Mouse (Mus musculus): ENCODE measurements around the gene Spp1. TPM values are rescaled to one million over a fixed set of nuclear protein-coding genes. Genes with fewer than 3 reads are reported as not detected.

Gene Spp1
- 10 to 100 TPM; 10.1 to 12.9 TPM for total RNA-seq (2021)
- long read RNA-seq, experiment 1, transcript Spp1-201 (7 exons, 1,410 nt) = major isoform, 27 of 29 reads
- long read RNA-seq, experiment 1, partial matches to known transcripts = 1 of 29 reads
- long read RNA-seq, experiment 1, other reads (novel, unspliced or antisense) = 1 of 29 reads
- long read RNA-seq, experiment 2, transcript Spp1-201 (7 exons, 1,410 nt) = major isoform, 14 of 14 reads
- long read RNA-seq, experiment 2, partial matches to known transcripts = 0 of 14 reads
- long read RNA-seq, experiment 2, other reads (novel, unspliced or antisense) = 0 of 14 reads

- intact Hi-C loops (cut with DNase I) = loop anchor here (5.0 kb wide), 1 partner anchor 218 kb away; no protein-coding TSS in a partner anchor
- TF ChIP-seq CTCF (IDR thresholded peaks at IDR 0.05) = no peak
- Histone ChIP-seq H3K27ac (no peak within 1 kb of the TSS), H3K4me3 (no peak within 1 kb of the TSS)
- no peak for DNase-seq (ENCODE audit: extremely low spot score in 1 of 2, low spot score in 2 of 2)
These were observed at the start of gene Spp1 for GRCm38 (mm10) chr5:104434835-104435301. Spp1 (plus strand) TSS chr5:104435118.

DNA sequence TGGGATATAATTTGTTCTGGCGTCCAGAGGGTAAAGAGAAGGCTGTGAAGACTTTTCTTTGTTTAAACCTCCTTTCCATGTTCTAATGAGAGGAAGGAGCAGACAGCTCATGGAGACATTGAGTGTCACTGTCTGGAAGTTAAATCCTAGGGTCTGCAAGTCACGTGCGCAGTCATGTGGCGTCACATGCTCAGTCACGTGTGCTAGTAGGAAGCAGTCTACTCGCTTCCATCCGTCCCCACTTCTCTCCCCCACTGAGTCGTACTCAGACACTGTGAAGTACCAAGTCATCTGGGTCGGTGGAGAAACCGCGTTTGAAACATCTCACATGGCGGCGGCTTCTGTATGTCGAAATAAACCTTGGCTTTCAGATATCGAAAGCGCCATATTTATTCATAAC is 49.4 kb upstream of the Spp1 start:
- TF ChIP-seq CTCF (IDR thresholded peaks at IDR 0.05) = no peak
- intact Hi-C loops (cut with DNase I) = no loop called here
- no peak overlapping the region for H3K4me3 ChIP-seq
- DNase-seq (ENCODE audit: extremely low spot score in 1 of 2, low spot score in 2 of 2) = no peak
- no peak overlapping the region for H3K27ac ChIP-seq

- intact Hi-C loops (cut with DNase I) = no loop called here
- no peak for TF ChIP-seq CTCF (IDR thresholded peaks at IDR 0.05)
- Histone ChIP-seq H3K4me3 (no peak overlapping the region), H3K27ac (no peak overlapping the region)
- no peak for DNase-seq (ENCODE audit: extremely low spot score in 1 of 2, low spot score in 2 of 2)
These were observed 48.0 kb upstream of the Spp1 start for GRCm38 (mm10) chr5:104386908-104387307.

DNA sequence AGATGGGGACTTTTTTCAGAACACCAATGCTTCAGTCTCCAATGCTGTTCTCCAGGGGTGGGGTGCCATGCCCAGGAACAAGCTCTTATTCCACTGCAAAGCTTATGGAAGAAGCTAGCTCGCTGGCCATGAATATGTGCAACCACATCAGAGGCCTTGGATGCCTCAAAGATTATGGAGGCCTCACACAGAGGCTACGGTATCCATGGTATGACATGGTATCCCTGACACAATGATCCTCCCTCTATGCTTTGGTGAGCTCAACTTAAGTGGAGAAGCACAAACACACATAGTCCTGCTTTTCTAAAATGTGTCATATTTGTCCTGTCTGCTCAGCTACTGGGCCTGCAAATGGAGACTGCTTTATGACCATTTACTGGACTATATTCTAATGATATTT is 44.0 kb upstream of the Spp1 start:
- no peak overlapping the region for H3K27ac ChIP-seq
- no peak for TF ChIP-seq CTCF (IDR thresholded peaks at IDR 0.05)
- no peak overlapping the region for H3K4me3 ChIP-seq
- intact Hi-C loops (cut with DNase I) = no loop called here
- no peak for DNase-seq (ENCODE audit: extremely low spot score in 1 of 2, low spot score in 2 of 2)

GRCm38 (mm10) chr5:104392784-104393183 is 42.1 kb upstream of the Spp1 start:
- H3K27ac ChIP-seq = no peak overlapping the region
- no peak overlapping the region for H3K4me3 ChIP-seq
- no peak for DNase-seq (ENCODE audit: extremely low spot score in 1 of 2, low spot score in 2 of 2)
- intact Hi-C loops (cut with DNase I) = no loop called here
- no peak for TF ChIP-seq CTCF (IDR thresholded peaks at IDR 0.05)

DNA sequence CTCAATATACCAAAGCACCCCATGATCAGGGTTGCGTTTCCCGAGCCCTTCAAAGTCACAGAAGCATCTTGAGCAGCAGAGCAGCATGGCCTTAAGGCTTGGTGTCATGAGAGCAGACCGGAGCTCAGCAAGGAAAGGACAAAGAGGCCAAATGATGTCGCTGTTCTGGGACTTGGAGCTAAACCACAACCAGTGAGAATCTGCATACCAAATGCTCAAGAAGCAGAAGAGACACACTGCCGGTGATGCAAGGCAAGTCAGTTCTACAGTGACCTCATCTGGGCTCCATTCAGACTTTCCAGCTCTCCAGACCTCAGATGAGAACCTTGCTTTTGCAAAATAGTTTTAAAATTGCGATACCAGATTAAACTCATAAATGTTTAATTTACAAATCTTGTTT is 38.6 kb upstream of the Spp1 start:
- no peak for TF ChIP-seq CTCF (IDR thresholded peaks at IDR 0.05)
- intact Hi-C loops (cut with DNase I) = no loop called here
- no peak overlapping the region for H3K27ac ChIP-seq
- H3K4me3 ChIP-seq = no peak overlapping the region
- no peak for DNase-seq (ENCODE audit: extremely low spot score in 1 of 2, low spot score in 2 of 2)

DNA sequence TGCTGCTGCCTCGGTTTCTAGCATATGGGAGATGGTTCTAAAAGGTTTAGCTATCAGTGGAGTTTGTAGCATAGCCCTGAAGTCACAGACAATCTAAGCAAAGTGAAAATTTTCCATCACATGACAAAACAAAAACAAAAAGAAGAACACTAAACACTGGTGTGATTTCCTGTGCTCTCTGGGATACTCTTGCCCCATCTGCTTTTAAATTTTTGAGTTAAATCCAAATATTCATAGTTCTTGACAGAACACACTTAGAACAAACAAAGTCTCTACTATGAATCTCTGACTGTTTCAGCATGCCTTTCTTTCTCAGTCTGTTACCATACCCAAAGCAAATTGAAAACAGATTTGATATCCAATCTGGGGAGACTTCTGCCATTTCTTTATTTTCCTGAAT is 36.9 kb upstream of the Spp1 start:
- DNase-seq (ENCODE audit: extremely low spot score in 1 of 2, low spot score in 2 of 2) = no peak

DNA sequence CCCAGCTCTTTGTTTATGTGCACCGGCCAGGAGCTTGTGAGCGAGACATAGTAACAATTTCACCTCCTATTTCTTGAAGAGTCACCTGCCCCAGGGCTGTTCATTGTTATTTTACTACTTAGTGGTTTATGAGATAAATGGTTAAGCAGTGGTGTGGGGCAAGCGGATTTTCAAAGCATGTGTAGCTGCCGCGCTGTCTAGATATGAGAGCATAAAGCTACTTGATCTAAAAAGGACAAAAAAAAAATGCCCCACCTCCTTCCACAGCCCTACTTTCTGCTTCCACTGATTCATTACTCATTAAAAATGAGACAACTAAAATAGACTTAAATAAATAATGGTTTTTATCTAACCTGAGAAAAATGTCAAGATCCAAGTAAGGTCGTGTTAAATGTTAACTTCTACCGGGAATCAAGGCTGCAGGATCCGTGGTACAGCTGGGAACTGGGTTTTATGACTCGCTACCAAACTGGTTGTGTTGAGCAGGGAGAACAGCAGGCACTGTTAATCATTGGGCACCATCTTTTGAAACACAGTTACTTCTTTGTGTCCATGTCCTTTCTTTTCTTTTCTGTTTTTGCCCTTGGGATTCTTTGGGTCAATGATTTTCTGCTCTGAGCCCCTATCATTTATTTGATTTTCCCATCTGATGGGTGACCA is 35.5 kb upstream of the Spp1 start:
- no peak for TF ChIP-seq CTCF (IDR thresholded peaks at IDR 0.05)
- Histone ChIP-seq H3K4me3 (no peak overlapping the region), H3K27ac (no peak overlapping the region)
- DNase-seq (ENCODE audit: extremely low spot score in 1 of 2, low spot score in 2 of 2) = no peak
- intact Hi-C loops (cut with DNase I) = no loop called here

More for the DNA sequence above, 36.9 kb upstream of the Spp1 start:
- no peak for TF ChIP-seq CTCF (IDR thresholded peaks at IDR 0.05)
- H3K27ac ChIP-seq = no peak overlapping the region
- intact Hi-C loops (cut with DNase I) = no loop called here
- H3K4me3 ChIP-seq = no peak overlapping the region

GRCm38 (mm10) chr5:104399970-104400369 is 34.9 kb upstream of the Spp1 start:
- no peak for TF ChIP-seq CTCF (IDR thresholded peaks at IDR 0.05)
- Histone ChIP-seq H3K4me3 (no peak overlapping the region), H3K27ac (no peak overlapping the region)
- intact Hi-C loops (cut with DNase I) = no loop called here
- no peak for DNase-seq (ENCODE audit: extremely low spot score in 1 of 2, low spot score in 2 of 2)

- no peak for DNase-seq (ENCODE audit: extremely low spot score in 1 of 2, low spot score in 2 of 2)
- Histone ChIP-seq H3K4me3 (no peak overlapping the region), H3K27ac (no peak overlapping the region)
- intact Hi-C loops (cut with DNase I) = no loop called here
- no peak for TF ChIP-seq CTCF (IDR thresholded peaks at IDR 0.05)
These were observed 32.3 kb upstream of the Spp1 start for GRCm38 (mm10) chr5:104402651-104403050.

GRCm38 (mm10) chr5:104403351-104403750 is 31.6 kb upstream of the Spp1 start:
- Histone ChIP-seq H3K4me3 (no peak overlapping the region), H3K27ac (no peak overlapping the region)
- intact Hi-C loops (cut with DNase I) = no loop called here
- no peak for TF ChIP-seq CTCF (IDR thresholded peaks at IDR 0.05)
- DNase-seq (ENCODE audit: extremely low spot score in 1 of 2, low spot score in 2 of 2) = no peak

DNA sequence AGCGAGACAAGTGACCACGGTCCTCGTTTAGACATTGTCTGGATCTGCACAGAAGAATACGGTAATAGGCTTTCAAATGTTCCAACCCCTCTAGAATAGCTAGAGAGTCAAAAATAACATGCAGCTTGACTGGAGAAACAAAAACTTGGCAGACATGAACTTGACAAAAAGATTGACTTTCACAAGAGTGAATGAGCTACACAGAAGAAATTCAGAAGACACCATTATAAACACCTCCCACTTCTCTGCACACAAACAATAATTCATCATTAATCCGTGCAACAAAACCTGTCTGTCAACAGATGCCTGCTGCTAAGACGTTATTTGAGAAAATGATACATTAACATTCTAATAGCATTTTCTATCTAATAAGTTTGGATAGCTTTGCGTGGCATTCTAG is 30.4 kb upstream of the Spp1 start:
- Histone ChIP-seq H3K4me3 (no peak overlapping the region), H3K27ac (no peak overlapping the region)
- intact Hi-C loops (cut with DNase I) = no loop called here

GRCm38 (mm10) chr5:104405051-104405450 is 29.9 kb upstream of the Spp1 start:
- intact Hi-C loops (cut with DNase I) = no loop called here
- DNase-seq (ENCODE audit: extremely low spot score in 1 of 2, low spot score in 2 of 2) = no peak
- no peak for TF ChIP-seq CTCF (IDR thresholded peaks at IDR 0.05)
- H3K4me3 ChIP-seq = no peak overlapping the region
- no peak overlapping the region for H3K27ac ChIP-seq

More for the DNA sequence above, 30.4 kb upstream of the Spp1 start:
- DNase-seq (ENCODE audit: extremely low spot score in 1 of 2, low spot score in 2 of 2) = no peak
- TF ChIP-seq CTCF (IDR thresholded peaks at IDR 0.05) = no peak

Data from left cerebral cortex, adult 2 months (tissue).